Mouse (Mus musculus): ENCODE data around the gene Arhgef17. TPM values are rescaled to one million over a fixed set of nuclear protein-coding genes. Genes with fewer than 3 reads are reported as not detected.
A peak's percentile ranks its signal among the peaks of the same experiment; 100 is the strongest.

The Arhgef17 gene
- polyA plus RNA-seq, 1 experiment from 2014 or later: 8.2 TPM

GRCm38 (mm10) chr7:100921289-100921688 lies 10.6 kb downstream of the Arhgef17 start:
- no peaks in the 10 kb centered on the region for H3K27me3 ChIP-seq (ENCODE audit: insufficient read depth, poor library complexity, severe bottlenecking)
- peaks cover 78% of the 10 kb centered on the region for H3K36me3 ChIP-seq
- no peak overlapping the region for H3K4me3 ChIP-seq
- no peak for DNase-seq (ENCODE audit: low spot score)
- 0 out of 2 replicates have a peak overlapping the region, but pooled peaks have one; percentile 19 for H3K27ac ChIP-seq
- peaks cover 97% of the 10 kb centered on the region for H3K4me1 ChIP-seq (replicated peaks)
- WGBS: 92% methylated on average over 5 of the region's 5 CpGs
- H3K9me3 ChIP-seq: no peaks in the 10 kb centered on the region

GRCm38 (mm10) chr7:100919809-100920107 lies 12.1 kb downstream of the Arhgef17 start:
- peak; percentile 69 for DNase-seq (ENCODE audit: low spot score)
- peaks cover 88% of the 10 kb centered on the region for H3K36me3 ChIP-seq
- H3K4me1 ChIP-seq (replicated peaks): peaks cover 82% of the 10 kb centered on the region
- 14% methylated on average over 2 of the region's 2 CpGs for WGBS
- H3K27ac ChIP-seq: peak overlapping the region; percentile 82
- no peaks in the 10 kb centered on the region for H3K27me3 ChIP-seq (ENCODE audit: insufficient read depth, poor library complexity, severe bottlenecking)
- no peaks in the 10 kb centered on the region for H3K9me3 ChIP-seq
- H3K4me3 ChIP-seq: peak overlapping the region; percentile 26; the same call in 1 of the 2 replicates

- Histone ChIP-seq H3K4me1 (replicated peaks) (peaks cover 80% of the 10 kb centered on the region), H3K9me3 (no peaks in the 10 kb centered on the region), H3K27ac (peak overlapping the region; percentile 82), H3K36me3 (peaks cover 87% of the 10 kb centered on the region), H3K27me3 (ENCODE audit: insufficient read depth, poor library complexity, severe bottlenecking) (no peaks in the 10 kb centered on the region), H3K4me3 (peak overlapping the region; percentile 26; the same call in 1 of the 2 replicates)
- no peak for DNase-seq (ENCODE audit: low spot score)
- WGBS: 40% methylated on average over 7 of the region's 7 CpGs
Measured at GRCm38 (mm10) chr7:100919006-100919808, 12.7 kb downstream of the Arhgef17 start.

- Histone ChIP-seq H3K27me3 (ENCODE audit: insufficient read depth, poor library complexity, severe bottlenecking) (no peaks in the 10 kb centered on the region), H3K9me3 (no peaks in the 10 kb centered on the region), H3K4me1 (replicated peaks) (peaks cover 80% of the 10 kb centered on the region), H3K36me3 (peaks cover 88% of the 10 kb centered on the region), H3K27ac (peak overlapping the region; percentile 82), H3K4me3 (peak overlapping the region; percentile 16; the same call in 1 of the 2 replicates)
- WGBS: 55% methylated on average over 9 of the region's 9 CpGs
- DNase-seq (ENCODE audit: low spot score): no peak
Measured at GRCm38 (mm10) chr7:100918176-100918575, 13.7 kb downstream of the Arhgef17 start.

- Histone ChIP-seq H3K4me1 (replicated peaks) (peaks cover 80% of the 10 kb centered on the region), H3K27me3 (ENCODE audit: insufficient read depth, poor library complexity, severe bottlenecking) (no peaks in the 10 kb centered on the region), H3K9me3 (no peaks in the 10 kb centered on the region), H3K4me3 (peak overlapping the region; percentile 16; the same call in 1 of the 2 replicates), H3K27ac (peak overlapping the region; percentile 82), H3K36me3 (peaks cover 84% of the 10 kb centered on the region)
- WGBS: 74% methylated on average over 6 of the region's 6 CpGs
- DNase-seq (ENCODE audit: low spot score): no peak
Measured at GRCm38 (mm10) chr7:100917751-100918150, 14.2 kb downstream of the Arhgef17 start.

- Histone ChIP-seq H3K27me3 (ENCODE audit: insufficient read depth, poor library complexity, severe bottlenecking) (no peaks in the 10 kb centered on the region), H3K9me3 (no peaks in the 10 kb centered on the region), H3K27ac (0 out of 2 replicates have a peak overlapping the region, but pooled peaks have one; percentile 14), H3K4me3 (no peak overlapping the region), H3K36me3 (peaks cover 72% of the 10 kb centered on the region), H3K4me1 (replicated peaks) (peaks cover 80% of the 10 kb centered on the region)
- WGBS: 91% methylated on average over 6 of the region's 6 CpGs
- no peak for DNase-seq (ENCODE audit: low spot score)
Measured at GRCm38 (mm10) chr7:100916526-100916925, 15.4 kb downstream of the Arhgef17 start.

- H3K9me3 ChIP-seq: no peaks in the 10 kb centered on the region
- no peaks in the 10 kb centered on the region for H3K27me3 ChIP-seq (ENCODE audit: insufficient read depth, poor library complexity, severe bottlenecking)
- H3K27ac ChIP-seq: peak overlapping the region; percentile 35; the same call in 1 of the 2 replicates
- no peak for DNase-seq (ENCODE audit: low spot score)
- H3K4me3 ChIP-seq: no peak overlapping the region
- H3K36me3 ChIP-seq: peaks cover 59% of the 10 kb centered on the region
- WGBS: 87% methylated on average over 5 of the region's 5 CpGs
- peaks cover 81% of the 10 kb centered on the region for H3K4me1 ChIP-seq (replicated peaks)
Measured at GRCm38 (mm10) chr7:100915204-100915603, 16.7 kb downstream of the Arhgef17 start.

- 40% methylated on average over 9 of the region's 9 CpGs for WGBS
Measured at GRCm38 (mm10) chr7:100911791-100912190, 20.1 kb downstream of the Arhgef17 start.

GRCm38 (mm10) chr7:100911246-100911770 lies 20.6 kb downstream of the Arhgef17 start:
- peak; percentile 86 for DNase-seq (ENCODE audit: low spot score)
- WGBS: 1% methylated on average over 2 of the region's 2 CpGs
- H3K4me3 ChIP-seq: peak overlapping the region; percentile 18
- peak overlapping the region; percentile 87 for H3K27ac ChIP-seq
- peaks cover 72% of the 10 kb centered on the region for H3K4me1 ChIP-seq (replicated peaks)
- H3K9me3 ChIP-seq: no peaks in the 10 kb centered on the region
- H3K27me3 ChIP-seq (ENCODE audit: insufficient read depth, poor library complexity, severe bottlenecking): no peaks in the 10 kb centered on the region
- peaks cover 48% of the 10 kb centered on the region for H3K36me3 ChIP-seq

More at GRCm38 (mm10) chr7:100911791-100912190, 20.1 kb downstream of the Arhgef17 start:
- H3K27me3 ChIP-seq (ENCODE audit: insufficient read depth, poor library complexity, severe bottlenecking): no peaks in the 10 kb centered on the region
- no peak for DNase-seq (ENCODE audit: low spot score)
- no peaks in the 10 kb centered on the region for H3K9me3 ChIP-seq
- H3K27ac ChIP-seq: peak overlapping the region; percentile 87
- peaks cover 76% of the 10 kb centered on the region for H3K4me1 ChIP-seq (replicated peaks)
- H3K36me3 ChIP-seq: peaks cover 51% of the 10 kb centered on the region
- H3K4me3 ChIP-seq: peak overlapping the region; percentile 18

GRCm38 (mm10) chr7:100908567-100908966 lies 23.3 kb downstream of the Arhgef17 start:
- Histone ChIP-seq H3K4me3 (no peak overlapping the region), H3K27ac (peak overlapping the region; percentile 50), H3K27me3 (ENCODE audit: insufficient read depth, poor library complexity, severe bottlenecking) (no peaks in the 10 kb centered on the region), H3K36me3 (peaks cover 40% of the 10 kb centered on the region), H3K9me3 (no peaks in the 10 kb centered on the region), H3K4me1 (replicated peaks) (peaks cover 62% of the 10 kb centered on the region)
- DNase-seq (ENCODE audit: low spot score): no peak
- WGBS: 47% methylated on average over 8 of the region's 8 CpGs

- peaks cover 40% of the 10 kb centered on the region for H3K36me3 ChIP-seq
Measured at GRCm38 (mm10) chr7:100908061-100908460, 23.8 kb downstream of the Arhgef17 start.

GRCm38 (mm10) chr7:100907231-100907630 lies 24.7 kb downstream of the Arhgef17 start:
- H3K9me3 ChIP-seq: no peaks in the 10 kb centered on the region
- DNase-seq (ENCODE audit: low spot score): peak; percentile 78
- no peaks in the 10 kb centered on the region for H3K27me3 ChIP-seq (ENCODE audit: insufficient read depth, poor library complexity, severe bottlenecking)
- 0% methylated on average over 1 of the region's 1 CpGs for WGBS
- H3K36me3 ChIP-seq: peaks cover 40% of the 10 kb centered on the region
- H3K4me3 ChIP-seq: no peak overlapping the region
- H3K27ac ChIP-seq: peak overlapping the region; percentile 50; the same call in 1 of the 2 replicates
- H3K4me1 ChIP-seq (replicated peaks): peaks cover 48% of the 10 kb centered on the region

More at GRCm38 (mm10) chr7:100908061-100908460, 23.8 kb downstream of the Arhgef17 start:
- no peaks in the 10 kb centered on the region for H3K9me3 ChIP-seq
- 77% methylated on average over 8 of the region's 8 CpGs for WGBS
- peak overlapping the region; percentile 50 for H3K27ac ChIP-seq
- H3K4me1 ChIP-seq (replicated peaks): peaks cover 57% of the 10 kb centered on the region
- no peaks in the 10 kb centered on the region for H3K27me3 ChIP-seq (ENCODE audit: insufficient read depth, poor library complexity, severe bottlenecking)
- H3K4me3 ChIP-seq: no peak overlapping the region
- no peak for DNase-seq (ENCODE audit: low spot score)

All from hindbrain, embryonic 10.5 days (tissue).